Mouse (Mus musculus): ENCODE measurements around the gene Sprn. TPM values are rescaled to one million over a fixed set of nuclear protein-coding genes. Genes with fewer than 3 reads are reported as not detected.
"Not testable (repeated sequence)": the region's sequence is repeated elsewhere in the genome, so short reads cannot be mapped to it uniquely, and the experiment has no call there.

Gene Sprn
- total RNA-seq, 2 experiments from 2014 or later, result 0.33 to 0.56 TPM

- no peak for DNase-seq
These were observed 10.1 kb downstream of the Sprn start for GRCm38 (mm10) chr7:140144550-140144949.

- DNase-seq, result peak; percentile 75 to 84
These were observed 13.3 kb downstream of the Sprn start for GRCm38 (mm10) chr7:140141350-140141749.

- DNase-seq, result no peak
These were observed 16.7 kb downstream of the Sprn start for GRCm38 (mm10) chr7:140138021-140138310.

DNA sequence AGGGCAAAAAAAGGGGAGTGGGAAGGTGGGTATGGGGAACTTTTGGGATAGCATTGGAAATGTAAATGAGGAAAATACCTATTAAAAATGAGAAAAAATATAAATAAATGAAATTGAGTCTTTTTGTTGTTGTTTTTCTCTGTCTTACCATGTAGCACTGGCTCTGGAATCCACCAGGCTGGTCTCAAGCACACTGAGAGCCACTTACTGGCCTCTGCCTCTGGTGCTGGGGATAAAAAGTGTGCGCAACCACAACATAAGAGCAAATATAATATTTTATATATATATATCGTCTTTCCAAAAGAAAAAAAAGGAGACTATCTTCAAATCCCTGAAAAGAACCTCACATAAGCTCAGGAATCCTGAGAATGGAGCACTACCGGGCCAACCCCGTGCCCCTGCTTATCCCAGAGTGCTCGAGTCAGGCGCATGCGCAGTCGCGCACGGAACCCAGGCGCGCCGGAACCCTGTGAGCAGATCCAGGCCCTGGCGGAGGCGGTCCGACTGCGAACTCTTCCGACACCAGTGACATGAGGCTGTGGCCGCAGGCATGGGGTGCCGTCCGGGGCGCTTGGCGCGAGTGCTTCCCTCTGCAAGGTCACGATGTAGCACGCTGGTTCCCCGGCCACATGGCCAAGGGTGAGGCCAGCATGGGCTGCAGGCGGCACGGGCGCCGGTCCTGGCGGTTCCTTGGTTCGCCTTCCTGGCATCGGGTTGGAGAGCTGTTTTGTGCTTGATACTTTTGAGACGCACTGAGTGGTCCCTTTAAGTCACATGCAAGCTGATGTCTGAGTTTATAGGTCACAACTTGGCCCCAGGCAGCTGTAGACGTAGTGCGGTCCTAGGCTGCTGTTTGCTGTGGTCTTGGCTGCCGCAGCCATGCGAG lies 17.3 kb downstream of the Sprn start, which contains the start of gene Mtg1:
TSS of gene Mtg1 (plus strand) at position 430 of the 886 bp plus-strand sequence.
- DNase-seq, result peak; percentile 96 to 97

- peak; percentile 37 to 44 for DNase-seq
These were observed 19.4 kb downstream of the Sprn start for GRCm38 (mm10) chr7:140135106-140135770.

DNA sequence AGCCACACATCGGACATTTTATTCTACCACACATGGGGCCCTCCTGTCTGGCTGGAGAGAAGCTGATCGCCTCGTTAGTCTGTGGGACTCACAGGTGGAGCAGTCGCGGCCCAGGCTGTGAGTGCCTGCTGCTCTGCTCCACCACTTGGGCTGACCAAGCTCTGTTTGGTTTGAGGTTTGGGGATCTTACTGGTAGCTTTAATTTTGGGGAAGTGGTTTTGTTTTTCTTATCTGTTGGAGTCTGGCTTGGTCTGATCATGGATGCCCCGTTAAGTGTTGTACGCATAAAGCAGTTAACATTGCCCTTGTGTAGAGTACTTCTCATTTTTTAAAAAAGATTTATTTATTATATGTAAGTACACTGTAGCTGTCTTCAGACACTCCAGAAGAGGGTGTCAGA lies 20.6 kb downstream of the Sprn start:
- not testable (repeated sequence) for DNase-seq

- DNase-seq, result not testable (repeated sequence)
These were observed 22.5 kb downstream of the Sprn start for GRCm38 (mm10) chr7:140132184-140132583.

DNA sequence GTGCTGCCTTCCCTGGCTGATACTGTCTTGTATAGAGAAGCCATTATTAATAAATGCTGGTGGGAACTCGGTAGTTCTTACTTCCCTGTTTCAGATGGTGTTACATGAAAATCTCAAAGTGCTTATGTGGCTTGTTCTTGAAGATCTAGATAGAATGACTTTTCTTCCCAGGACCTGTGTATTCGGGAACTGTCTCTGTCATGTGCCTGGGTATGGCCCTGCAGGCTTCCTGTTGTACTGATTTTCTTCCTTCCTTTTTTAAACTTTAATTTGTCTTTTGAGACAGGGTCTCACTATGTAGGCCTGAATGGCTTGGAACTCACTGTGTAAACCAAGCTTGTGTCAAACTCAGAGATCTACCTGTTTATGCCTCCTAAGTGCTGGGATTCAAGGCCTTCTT lies 26.8 kb downstream of the Sprn start:
- DNase-seq, result no peak

DNA sequence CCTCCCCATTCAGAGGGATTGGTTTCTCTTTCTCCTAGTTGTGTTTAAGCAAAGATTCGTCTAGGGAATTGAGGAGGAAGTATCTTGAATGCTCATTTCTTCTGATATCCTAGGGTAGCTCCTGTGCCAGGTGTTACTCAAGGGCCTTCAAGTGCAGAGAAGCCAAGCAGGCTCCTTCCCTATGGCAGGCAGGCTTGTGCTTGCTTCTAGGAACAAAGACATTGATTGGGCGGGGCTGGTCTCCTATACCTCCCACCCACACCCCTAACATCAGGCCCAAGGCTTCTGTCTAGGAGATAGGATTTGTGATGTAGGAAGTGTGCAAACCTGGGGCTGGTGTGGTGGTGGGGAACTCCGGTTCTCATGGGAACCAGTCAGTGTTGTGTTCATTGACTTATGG lies 27.7 kb downstream of the Sprn start:
- no peak for DNase-seq

- DNase-seq, result no peak
These were observed 28.7 kb downstream of the Sprn start for GRCm38 (mm10) chr7:140126022-140126350.

DNA sequence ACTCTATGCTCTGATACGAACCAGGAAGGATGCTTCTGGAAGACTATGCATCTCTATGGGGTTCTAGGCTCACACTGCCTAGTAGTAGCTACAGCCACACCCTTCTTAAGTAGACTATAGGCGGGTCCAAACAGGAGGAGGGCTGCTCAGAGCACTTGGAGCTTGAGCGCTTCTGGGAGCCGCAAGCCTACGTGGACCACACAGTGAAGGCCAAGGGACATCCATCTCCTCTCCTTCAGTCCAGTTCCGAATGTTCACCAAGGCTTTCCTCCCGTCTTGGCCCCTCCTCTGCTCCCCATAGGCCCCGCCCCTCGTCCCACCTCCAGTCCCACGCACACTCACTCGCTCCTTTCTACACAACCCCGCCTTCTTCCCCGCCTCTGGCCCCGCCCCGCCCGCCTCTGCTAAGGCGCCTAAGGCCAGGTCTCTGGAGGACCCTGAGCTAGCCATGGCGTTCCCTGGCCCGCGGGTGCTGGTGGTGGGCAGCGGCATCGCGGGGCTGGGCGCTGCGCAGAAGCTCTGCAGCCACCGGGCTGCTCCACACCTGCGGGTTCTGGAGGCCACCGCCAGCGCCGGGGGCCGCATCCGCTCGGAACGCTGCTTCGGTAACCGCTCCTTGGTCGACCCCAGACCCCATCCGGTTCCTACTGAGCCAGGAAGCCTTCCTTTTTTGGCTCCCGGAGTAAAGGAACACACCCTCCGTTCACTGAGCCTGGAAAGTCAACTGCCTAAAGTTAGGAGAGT lies 29.2 kb downstream of the Sprn start:
- peak; percentile 95 to 98 for DNase-seq

DNA sequence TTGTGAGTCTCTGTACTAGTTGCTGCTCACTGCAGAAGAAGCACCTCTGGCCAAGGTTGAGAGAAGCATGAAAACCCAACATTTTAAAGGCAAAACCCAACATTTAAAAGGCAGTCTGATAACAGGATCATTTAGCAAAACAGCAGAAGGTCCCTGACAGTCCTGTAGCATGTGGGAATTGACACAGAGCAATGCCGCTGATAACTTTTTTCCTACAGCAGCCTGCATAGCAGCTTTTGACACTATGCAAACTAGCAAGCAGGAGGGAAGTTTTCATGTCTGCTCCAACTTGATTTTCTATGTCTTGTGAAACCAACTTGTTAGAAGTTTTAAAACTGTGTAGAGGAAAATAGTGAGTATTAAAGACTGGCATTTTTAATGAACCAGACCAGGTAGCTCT lies 30.3 kb downstream of the Sprn start:
- no peak for DNase-seq

- DNase-seq, result no peak
These were observed 31.9 kb downstream of the Sprn start for GRCm38 (mm10) chr7:140122765-140123164.

- DNase-seq, result no peak
These were observed 33.3 kb downstream of the Sprn start for GRCm38 (mm10) chr7:140121338-140121910.

- no peak for DNase-seq
These were observed 34.2 kb downstream of the Sprn start for GRCm38 (mm10) chr7:140120484-140120883.

GRCm38 (mm10) chr7:140116329-140117054 lies 38.2 kb downstream of the Sprn start, which contains the start of gene Echs1:
Echs1 (minus strand) TSS chr7:140116476.
- DNase-seq, result peak; percentile 95 to 96

DNA sequence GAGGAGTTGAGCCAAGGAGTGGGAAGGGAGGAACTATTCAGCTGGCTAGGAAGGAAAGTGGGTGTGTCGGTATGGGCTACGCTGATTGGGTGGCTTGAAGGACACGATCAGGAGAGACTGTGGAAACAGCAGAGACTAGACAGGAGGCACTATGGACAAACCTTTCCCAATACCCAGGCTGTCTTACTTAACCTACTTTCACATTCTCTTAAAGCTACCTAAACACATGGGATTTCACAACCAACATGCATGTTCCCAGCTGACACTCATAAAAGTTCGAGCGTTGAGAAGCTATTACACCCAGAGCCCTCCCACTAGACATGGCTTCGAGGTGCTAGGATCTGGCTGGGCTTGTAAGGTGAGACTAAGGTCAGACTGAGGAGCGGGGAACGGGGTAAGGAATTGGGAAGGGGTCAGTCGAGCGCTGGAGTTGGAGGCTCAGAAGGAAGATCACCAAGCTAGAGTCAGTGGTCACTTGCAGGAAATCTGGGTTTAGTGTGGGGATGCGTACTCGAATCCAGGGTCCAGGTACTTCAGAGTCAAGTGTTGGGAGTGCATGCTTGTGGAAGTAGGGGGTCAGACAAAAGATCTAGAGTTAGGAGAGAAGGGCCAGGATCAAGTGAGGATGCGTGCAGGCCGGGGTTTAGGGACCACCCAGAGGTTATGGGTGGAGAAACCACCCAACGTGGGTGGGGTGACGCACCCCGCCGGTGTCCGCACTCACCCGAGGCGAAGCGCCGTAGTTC lies 38.9 kb downstream of the Sprn start, which contains the start of gene Paox:
TSS of gene Paox (plus strand) at position 217 of the 746 bp plus-strand sequence.
- peak; percentile 69 to 76 for DNase-seq

DNA sequence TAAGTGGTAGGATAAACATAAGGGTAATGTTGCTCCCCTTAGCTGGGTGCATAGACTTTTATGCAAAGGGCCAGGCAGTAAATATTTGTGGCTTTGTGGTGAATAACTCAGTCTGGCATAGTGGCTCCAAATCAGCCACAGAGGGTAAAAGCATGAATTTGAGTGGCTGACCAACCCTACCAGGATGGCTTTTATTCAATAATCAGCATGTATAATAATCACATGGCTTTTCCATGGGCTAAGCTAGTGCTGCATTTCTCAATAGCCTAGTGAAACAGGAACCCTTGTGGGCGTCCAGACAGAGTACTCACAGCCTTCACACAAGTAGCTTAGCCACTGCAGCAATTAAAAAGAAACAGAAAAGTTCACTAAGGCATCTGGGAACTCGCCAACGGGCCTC lies 42.7 kb downstream of the Sprn start:
- no peak for DNase-seq

DNA sequence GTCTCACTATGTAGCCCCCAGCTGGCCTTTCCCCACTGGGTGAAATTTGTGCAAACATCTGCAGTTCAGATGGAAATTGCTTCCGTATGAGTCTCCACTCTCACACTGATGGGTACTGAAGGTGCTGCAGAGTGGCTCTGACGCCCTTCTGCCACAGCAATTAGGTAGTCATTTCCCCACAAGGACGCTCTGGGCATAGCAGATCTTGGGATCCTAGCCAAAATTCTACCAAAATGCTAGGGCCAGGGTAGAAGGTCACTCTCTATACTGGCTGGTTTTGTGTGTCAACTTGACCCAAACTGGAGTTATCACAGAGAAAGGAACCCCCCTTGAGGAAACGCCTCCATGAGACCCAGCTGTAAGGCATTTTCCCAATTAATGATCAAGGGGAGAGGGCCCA lies 50.7 kb downstream of the Sprn start:
- peak; percentile 37 to 53 for DNase-seq

GRCm38 (mm10) chr7:140101993-140102860 lies 52.5 kb downstream of the Sprn start, which contains the start of gene Fuom:
Fuom (minus strand) TSS chr7:140102441.
- DNase-seq, result peak; percentile 96
